Mouse (Mus musculus): Measurements from ENCODE around the gene Ubap1.

The Ubap1 gene

GRCm38 (mm10) chr4:41348584-41349198 lies at the start of gene Ubap1:
TSS of gene Ubap1 (plus strand) at chr4:41348996.
- DNase-seq (ENCODE audit: low spot score), result peak; percentile 96

GRCm38 (mm10) chr4:41303671-41304070 lies 45.1 kb upstream of the Ubap1 start:
- DNase-seq (ENCODE audit: low spot score), result no peak

- no peak for DNase-seq (ENCODE audit: low spot score)
Measured at GRCm38 (mm10) chr4:41304302-41304701, 44.5 kb upstream of the Ubap1 start.

GRCm38 (mm10) chr4:41307406-41307805 lies 41.4 kb upstream of the Ubap1 start:
- DNase-seq (ENCODE audit: low spot score), result no peak

- DNase-seq (ENCODE audit: low spot score), result no peak
Measured at GRCm38 (mm10) chr4:41310567-41311563, 37.9 kb upstream of the Ubap1 start.

- no peak for DNase-seq (ENCODE audit: low spot score)
Measured at GRCm38 (mm10) chr4:41313722-41314121, 35.1 kb upstream of the Ubap1 start.

GRCm38 (mm10) chr4:41314141-41315129 lies 34.4 kb upstream of the Ubap1 start, which contains the start of gene Dcaf12:
TSS of gene Dcaf12 (minus strand) at chr4:41314889.
- peak; percentile 92 for DNase-seq (ENCODE audit: low spot score)

GRCm38 (mm10) chr4:41315173-41315572 lies 33.6 kb upstream of the Ubap1 start:
- DNase-seq (ENCODE audit: low spot score), result no peak

- DNase-seq (ENCODE audit: low spot score), result no peak
Measured at GRCm38 (mm10) chr4:41318267-41318666, 30.5 kb upstream of the Ubap1 start.

- no peak for DNase-seq (ENCODE audit: low spot score)
Measured at GRCm38 (mm10) chr4:41320971-41321370, 27.8 kb upstream of the Ubap1 start.

- no peak for DNase-seq (ENCODE audit: low spot score)
Measured at GRCm38 (mm10) chr4:41326876-41327275, 21.9 kb upstream of the Ubap1 start.

- no peak for DNase-seq (ENCODE audit: low spot score)
Measured at GRCm38 (mm10) chr4:41329481-41329880, 19.3 kb upstream of the Ubap1 start.

GRCm38 (mm10) chr4:41331085-41331484 lies 17.7 kb upstream of the Ubap1 start:
- no peak for DNase-seq (ENCODE audit: low spot score)

GRCm38 (mm10) chr4:41331698-41332421 lies 16.9 kb upstream of the Ubap1 start:
- no peak for DNase-seq (ENCODE audit: low spot score)

- DNase-seq (ENCODE audit: low spot score), result no peak
Measured at GRCm38 (mm10) chr4:41336546-41336945, 12.2 kb upstream of the Ubap1 start.

- DNase-seq (ENCODE audit: low spot score), result no peak
Measured at GRCm38 (mm10) chr4:41340912-41341550, 7.8 kb upstream of the Ubap1 start.

GRCm38 (mm10) chr4:41346011-41346410 lies 2.8 kb upstream of the Ubap1 start:
- no peak for DNase-seq (ENCODE audit: low spot score)

GRCm38 (mm10) chr4:41347839-41348238 lies 957 bp upstream of the Ubap1 start:
- DNase-seq (ENCODE audit: low spot score), result no peak

GRCm38 (mm10) chr4:41349199-41349591 lies 399 bp downstream of the Ubap1 start:
- DNase-seq (ENCODE audit: low spot score), result no peak

- no peak for DNase-seq (ENCODE audit: low spot score)
Measured at GRCm38 (mm10) chr4:41352758-41353157, 4.0 kb downstream of the Ubap1 start.

GRCm38 (mm10) chr4:41353265-41353664 lies 4.5 kb downstream of the Ubap1 start:
- DNase-seq (ENCODE audit: low spot score), result no peak

Measured in testis, postnatal 14 days (tissue).